Mouse (Mus musculus): ENCODE data around the gene G3bp1.

The G3bp1 gene

DNA sequence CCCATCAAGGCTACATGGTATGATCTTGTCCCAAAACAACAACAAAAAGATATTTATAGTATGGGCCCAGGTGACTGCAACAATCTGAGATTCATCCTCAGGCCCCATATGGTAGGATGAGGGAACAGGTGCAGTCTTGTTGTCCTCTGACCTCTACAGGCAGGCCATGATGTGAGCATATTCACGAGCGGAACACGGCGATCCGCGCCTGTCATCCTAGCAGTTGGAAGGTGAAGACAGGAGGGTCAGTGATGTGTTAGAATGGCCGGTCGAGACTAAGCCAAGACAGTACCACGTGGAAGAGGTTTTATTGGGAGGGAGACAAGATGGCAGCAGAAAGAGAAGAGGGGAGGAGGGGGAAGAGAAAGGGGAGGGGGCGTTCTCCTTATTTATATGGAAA, 4.8 kb upstream of the G3bp1 start:
- DNase-seq (ENCODE audit: low spot score in 2 of 2) = no peak

DNA sequence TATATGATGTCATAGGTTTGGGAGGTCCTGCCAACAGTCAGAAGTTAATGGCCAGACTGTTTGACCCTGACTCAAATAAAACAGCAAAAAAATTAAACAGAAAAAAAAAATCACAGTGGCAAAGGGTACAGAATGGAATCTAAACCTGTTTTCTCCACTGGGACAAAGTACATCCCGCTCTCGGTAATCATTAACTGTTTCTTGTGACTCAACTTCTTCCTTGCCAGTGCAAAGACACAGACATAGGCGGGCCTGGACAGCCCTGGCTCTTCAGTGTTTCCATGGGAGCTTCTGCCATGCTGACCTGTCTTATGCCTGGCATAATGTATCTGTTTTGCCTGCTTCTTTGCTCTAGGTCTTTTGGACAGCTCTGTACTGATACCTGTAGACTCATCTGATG, 4.3 kb upstream of the G3bp1 start:
- no peak for DNase-seq (ENCODE audit: low spot score in 2 of 2)

DNA sequence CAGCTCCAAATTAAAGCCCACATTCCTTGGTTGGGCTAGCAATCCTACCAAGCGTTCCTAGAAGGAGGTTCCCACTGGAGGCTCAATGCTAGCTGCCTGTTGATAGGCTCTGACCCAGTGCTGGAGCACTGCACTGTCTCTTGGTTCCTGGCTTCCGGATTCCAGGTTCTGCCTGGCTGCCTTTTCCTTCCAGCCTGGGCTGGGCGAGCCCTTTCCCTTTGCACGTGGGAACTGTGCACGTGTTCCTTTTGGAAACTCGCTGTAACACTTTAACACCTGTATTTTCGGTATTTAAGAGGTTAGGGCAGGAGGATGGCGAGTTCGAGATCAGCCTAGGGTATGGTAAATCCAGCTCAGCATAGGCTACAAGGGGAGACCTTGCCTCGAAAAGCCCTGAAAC, 1.5 kb upstream of the G3bp1 start:
- DNase-seq (ENCODE audit: low spot score in 2 of 2) = no peak

DNA sequence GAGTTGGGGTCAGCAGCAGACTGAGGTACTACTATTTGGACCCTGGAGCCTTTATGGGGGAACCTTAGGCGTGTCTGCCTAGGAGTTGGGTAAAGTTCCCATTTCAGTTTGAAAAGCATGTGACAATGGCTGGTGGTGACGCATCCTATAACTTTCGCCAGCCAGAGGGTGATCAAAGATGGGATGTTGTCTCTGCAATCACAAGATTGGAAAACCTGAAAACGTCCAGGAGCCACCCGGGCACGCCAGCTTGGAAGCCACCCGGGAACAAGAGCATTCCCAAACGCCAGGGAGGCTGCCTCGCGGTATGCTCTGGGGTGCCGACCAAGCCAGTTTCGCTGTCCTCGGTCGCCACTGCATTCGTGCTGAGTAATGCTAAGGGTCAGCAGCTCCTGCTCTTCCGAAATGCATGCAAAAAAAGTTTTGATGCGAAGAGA, 856 bp upstream of the G3bp1 start:
- no peak for DNase-seq (ENCODE audit: low spot score in 2 of 2)

DNA sequence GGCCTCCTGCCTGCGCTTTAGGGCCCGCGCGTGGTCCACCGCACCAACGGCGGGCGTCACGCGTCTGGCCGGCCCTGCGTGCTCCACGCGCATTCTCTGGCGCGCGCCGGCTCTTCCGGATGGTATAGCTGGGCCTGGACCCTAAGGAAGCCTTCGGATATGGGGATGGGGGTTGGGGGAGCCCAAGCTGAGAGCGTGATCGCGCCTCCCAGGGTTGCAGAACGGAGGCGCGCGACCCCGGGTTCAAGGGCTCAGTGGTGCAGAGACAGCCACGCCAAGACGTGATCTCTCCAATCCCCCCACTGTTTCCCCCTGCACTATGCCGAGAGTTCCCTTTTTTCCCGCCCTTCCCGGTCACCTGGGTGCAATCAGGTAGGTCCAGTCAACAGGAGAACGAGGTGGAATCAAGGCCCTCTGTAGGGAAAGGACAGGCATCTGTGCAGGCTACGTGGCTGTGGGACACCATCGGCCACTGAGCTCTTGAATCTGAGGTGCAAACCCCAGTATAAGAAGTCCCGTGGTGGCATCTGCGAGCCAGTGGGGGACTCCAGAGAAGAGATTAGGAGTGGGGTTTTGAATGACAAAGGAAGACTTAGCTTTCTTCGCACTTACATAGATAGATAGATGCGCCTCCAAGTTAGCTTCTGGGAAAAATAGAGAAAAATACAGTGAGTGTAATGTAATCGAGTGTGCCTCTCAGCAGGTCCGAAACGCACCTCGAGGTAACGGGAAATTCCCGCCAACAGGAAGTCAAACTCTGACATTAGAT, 622 bp downstream of the G3bp1 start:
- DNase-seq (ENCODE audit: low spot score in 2 of 2) = no peak

DNA sequence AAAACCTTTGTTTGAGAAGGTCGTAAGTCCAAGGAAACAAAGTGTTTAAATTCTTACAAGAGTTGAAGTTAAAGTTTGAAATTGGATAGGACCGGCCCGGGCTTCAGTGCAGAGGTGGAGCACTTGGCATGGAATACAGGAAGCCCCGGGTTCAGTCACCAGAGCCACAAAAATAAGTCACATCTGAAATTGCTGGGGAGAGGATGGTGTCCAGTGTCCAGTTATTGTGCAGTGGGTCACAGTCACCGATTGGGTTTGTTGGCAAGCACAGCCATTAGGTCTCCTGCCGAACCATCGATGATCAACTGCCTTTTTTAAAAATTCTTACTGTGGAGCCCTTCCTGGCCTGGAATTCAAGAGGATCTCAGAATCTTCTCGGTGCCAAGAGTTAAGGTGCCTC, 1.3 kb downstream of the G3bp1 start:
- DNase-seq (ENCODE audit: low spot score in 2 of 2) = no peak

DNA sequence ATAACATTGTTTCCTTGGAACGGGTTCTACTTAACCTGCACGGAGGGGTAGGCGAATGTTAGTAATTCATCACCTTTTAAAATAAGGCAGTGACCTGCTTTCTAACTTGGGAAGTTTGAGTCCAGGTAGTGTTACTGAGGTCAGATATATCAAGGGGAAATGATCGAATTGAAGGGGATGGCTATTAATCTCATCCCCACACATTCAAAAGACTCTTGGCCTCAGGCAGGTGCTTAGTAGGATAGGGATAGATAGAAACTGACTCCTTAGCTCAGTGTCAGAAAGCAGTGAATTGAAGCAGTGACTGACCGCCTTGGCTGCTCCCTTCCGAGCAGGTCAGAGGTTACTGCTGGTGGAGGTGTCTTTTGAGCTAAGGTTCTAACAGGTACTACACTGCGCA, 2.0 kb downstream of the G3bp1 start:
- no peak for DNase-seq (ENCODE audit: low spot score in 2 of 2)

DNA sequence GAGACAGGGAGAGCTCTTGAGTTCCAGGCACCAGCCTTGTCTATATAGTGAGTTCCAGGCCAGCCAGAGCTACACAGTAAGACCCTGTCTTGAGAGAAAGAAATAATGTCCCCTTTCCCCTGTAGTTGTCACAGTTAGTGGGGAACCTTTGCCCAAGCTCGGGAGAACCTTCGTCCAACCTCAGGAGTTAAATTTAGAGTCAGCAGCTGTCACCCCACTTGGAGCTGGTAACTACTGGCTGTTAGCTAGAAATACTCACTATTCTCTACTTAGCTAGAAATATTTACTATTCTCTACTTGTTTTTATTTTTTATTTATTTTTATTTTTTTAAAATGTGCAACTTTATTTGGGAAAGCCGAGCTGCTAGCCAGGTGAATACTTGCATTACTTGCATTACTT, 3.7 kb downstream of the G3bp1 start:
- DNase-seq (ENCODE audit: low spot score in 2 of 2) = no peak

DNA sequence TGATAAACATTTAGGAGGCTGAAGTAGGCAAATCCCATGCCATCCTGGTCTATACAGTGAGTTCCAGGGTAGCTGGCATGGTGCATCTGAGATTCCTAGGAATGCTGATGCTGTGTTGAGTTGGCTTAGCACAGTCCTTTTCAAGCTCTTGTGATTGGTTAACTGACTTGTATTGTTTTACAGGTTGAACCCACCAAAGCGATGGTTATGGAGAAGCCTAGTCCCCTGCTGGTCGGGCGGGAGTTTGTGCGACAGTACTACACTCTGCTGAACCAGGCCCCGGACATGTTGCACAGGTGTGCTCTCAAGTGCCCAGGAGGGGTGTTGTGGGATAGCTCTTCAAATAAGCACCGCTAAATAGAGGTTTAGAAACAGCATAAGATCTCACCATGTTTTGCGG, 16.0 kb downstream of the G3bp1 start:
- no peak for DNase-seq (ENCODE audit: low spot score in 2 of 2)

DNA sequence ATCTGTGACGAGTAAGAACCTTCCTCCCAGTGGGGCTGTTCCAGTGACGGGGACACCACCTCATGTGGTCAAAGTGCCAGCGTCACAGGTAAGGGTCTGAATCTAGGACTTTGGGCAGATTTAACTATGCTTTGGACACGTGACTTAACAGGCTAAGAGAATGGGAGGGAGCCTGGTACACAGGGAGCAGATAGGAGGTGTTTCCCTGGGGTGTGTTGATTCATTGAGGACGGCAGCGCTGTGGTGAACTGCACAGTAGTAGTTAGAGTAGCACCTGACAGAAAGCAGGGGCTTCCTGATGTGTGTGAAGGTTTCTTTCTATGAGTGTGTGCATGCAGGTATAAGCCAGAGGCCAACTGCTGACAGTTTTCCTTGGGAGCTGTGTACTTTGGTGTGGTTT, 26.7 kb downstream of the G3bp1 start:
- no peak for DNase-seq (ENCODE audit: low spot score in 2 of 2)

DNA sequence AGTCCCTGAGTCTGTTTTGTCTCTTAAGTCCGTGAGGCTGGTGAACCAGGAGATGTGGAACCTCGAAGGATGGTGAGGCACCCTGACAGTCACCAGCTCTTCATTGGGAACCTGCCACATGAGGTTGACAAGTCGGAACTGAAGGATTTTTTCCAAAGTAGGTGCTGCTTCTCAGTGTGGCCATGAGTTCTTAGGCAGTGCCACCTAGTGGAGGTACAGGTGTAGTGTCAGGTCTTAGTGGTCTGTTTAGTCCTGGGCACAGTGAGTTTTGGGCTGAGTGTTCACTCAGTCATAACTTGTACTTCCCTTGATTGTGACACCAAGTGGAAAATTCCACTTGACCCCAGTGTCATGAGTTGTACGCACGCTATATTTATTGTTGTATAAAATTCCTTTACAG, 28.4 kb downstream of the G3bp1 start:
- DNase-seq (ENCODE audit: low spot score in 2 of 2) = peak in 1 of 2 experiments; percentile 24

DNA sequence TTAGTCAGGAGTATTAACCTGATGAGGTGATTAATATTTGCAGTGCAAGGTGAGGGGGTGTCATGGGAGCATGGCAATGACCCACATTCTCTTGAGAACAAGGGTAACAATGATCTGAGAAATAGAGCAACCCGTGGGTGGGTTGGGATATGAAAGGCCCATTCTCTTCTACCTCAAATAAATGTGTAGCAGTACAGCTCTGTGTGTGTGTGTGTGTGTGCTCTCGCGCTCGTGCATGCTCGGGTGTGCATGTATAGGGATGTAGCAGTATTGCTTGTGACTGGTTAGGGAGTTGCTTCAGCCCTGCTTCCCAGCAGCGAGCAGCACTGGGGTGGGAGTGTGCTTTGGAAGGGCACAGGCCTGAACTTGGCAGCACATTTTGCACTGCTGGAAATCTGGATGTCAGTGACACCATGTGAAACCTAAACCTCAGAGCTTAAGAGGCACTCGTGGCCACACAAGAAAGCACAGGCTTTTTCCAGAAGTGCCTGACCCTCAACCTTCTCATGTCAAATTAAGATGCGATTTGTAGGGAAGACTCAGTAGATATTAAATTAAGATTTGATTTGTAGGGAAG, 32.6 kb downstream of the G3bp1 start:
- DNase-seq (ENCODE audit: low spot score in 2 of 2) = no peak

DNA sequence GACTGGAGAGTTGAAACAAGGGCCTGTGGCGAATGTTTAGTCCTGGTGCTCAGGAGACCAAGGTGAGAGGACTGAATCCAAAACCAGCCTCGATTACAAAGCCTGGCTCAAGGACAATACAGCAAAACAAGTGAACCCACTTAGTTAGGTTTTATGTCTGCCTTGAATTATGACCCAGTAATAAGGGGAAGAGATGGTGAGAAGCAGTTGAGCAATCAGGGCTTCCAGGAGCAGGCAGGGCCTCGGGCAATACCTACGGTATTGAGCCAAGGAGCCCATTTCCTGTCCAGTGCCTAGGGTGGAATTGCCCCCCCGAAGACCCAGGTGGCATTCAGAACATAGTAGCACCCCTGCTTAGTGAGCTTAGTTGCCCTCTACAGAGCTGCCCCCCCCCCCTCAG, 33.4 kb downstream of the G3bp1 start:
- no peak for DNase-seq (ENCODE audit: low spot score in 2 of 2)

DNA sequence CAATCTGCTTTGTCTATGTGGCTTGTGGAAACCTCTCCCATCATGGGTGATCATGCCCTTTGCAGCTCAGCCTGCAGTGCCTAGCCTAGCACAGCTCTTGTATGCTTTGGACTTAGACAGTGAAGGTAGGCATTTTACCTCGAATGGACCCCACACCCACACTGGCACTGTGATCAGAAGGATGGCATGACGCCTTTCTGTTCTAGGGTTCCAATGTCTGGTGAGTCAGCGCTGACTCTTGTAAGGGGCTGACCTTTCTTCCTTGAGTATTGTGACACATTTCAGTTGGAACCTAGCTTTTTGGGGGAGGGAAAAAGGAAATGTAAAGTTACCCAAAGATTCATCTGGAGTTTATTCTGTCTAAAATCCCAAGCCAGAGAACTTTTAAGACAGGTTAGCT, 36.0 kb downstream of the G3bp1 start:
- DNase-seq (ENCODE audit: low spot score in 2 of 2) = no peak

DNA sequence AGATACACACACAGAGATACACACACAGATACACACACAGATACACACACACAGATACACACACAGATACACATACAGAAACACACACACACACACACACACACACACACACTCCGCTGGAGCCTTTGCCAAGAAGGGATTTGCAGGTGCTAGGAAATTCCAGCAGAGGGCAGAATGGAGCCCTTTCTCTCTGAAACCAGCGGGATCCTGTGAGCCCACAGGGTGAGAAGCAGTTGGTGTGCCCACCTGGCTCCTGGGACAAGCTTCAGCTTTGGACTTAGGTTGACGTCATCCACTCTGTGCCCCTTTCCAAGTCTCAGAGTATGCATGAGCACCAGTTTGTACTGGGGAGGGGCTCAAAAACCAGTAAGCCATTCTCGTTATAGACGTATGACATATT, 41.9 kb downstream of the G3bp1 start:
- DNase-seq (ENCODE audit: low spot score in 2 of 2) = no peak

DNA sequence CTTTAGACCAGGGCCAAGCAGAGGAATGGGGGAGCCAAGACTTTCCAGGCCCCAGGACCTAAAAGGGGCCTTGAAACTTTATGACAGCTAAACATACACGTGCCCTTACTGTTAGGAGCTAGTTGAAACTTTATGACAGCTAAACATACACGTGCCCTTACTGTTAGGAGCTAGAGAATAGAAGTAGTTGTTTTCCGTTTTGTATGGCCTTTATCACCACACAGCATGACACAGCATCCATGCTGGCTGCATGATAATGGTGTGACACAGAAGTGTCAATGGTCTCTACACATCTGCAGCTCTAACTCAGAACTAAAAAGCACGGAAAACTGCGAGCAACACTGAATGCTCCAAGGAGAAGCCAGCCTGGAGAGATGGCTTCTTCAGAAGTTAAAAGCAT, 48.2 kb downstream of the G3bp1 start:
- no peak for DNase-seq (ENCODE audit: low spot score in 2 of 2)

DNA sequence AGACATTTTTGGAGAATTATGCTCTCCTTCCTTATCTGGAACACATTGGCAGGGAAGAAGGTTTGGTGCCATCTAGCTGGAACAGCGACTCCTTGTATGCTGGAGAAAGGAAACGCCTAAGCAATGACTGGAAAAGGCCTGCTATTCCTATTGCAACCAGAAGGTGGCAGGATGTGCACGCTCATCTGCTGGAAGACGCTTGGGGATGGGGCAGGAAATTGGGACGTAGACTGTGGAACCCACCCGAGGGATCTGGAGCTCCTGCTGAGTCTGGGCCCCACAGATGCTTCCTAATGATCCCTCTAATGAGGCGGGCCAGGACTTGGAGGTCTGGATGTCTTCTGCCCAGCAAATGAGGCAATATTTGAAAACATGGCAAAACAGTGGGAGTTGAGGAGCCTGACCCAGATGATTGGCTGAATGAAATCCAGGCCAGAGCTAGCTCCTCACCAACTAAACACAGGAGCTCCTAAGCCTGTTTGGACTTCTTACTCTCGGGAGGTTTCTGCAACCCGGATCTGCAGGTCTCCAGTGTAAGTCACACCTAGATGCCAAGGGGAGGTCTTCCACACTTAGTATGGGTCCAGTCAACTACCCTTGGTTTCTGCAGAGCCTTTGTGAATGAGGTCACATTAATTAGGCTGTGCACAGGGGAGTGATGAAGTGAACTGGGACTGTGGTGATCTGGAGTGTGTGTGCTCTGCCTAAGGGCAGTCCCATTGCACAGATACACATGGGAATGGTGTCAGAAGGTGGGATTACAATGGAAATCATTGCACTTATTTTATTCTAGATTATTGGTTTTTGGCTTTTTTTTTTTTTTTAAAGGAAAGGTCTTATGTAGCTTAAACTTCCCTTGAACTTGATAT, 49.6 kb downstream of the G3bp1 start:
- DNase-seq (ENCODE audit: low spot score in 2 of 2) = peak; percentile 47 to 78

DNA sequence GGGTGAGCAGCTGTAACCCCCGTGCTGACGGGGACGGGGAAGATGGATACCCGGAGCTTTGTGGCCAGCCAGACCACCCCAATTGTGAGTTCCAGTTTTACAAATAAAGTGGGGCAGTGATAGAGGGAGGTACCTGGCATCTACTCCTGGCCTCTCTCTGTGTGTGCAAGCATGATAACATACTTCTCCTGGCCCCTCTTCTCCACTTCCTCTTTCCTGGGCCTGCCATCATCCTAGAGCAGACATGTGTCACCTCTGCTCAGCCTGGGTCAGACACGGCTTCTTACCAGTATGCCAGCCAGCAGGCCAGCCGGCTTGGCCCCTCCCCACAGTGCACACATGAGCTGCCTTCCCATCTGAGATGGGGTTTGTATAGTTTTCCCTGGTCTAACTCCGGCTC, 61.3 kb downstream of the G3bp1 start:
- no peak for DNase-seq (ENCODE audit: low spot score in 2 of 2)

DNA sequence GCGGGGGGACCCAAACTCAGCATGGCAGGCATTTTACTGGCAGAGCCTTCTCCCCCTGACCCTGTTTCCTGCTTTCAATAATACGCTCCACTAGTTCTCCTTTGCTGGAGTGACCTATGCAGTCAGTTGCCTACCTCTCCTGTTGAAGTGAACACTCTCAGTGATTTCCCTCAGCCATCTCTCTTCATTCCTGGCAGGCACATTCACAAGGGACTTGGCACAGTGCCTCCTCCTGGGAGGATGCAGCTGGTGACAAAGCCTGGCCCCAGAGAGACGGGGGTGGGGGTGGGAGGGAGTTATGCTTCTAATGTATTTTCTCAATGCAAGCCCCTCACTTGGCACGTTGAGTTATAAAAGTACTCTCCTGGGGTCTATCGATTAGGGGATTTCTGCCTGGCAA, 63.9 kb downstream of the G3bp1 start:
- DNase-seq (ENCODE audit: low spot score in 2 of 2) = peak; percentile 50 to 53

DNA sequence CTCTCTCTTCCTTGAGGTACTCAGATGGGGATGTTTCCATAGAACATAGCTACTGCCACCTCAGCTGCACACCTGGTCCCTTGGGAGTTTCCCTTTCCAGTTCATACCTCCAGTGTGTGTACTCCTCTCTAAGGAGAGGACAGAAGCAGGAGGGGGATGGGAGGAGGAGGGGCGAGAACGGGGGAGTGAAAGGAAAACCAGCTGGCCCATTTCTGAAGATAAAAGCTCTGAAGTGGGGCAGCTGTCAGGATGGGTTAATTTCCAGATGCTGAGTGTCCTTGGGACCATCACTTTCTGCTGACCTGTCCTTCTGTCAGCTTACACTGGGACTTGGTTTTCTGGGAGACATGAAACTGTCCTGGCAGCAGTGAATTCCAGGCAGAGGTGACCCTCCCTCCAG, 65.3 kb downstream of the G3bp1 start:
- DNase-seq (ENCODE audit: low spot score in 2 of 2) = no peak

DNA sequence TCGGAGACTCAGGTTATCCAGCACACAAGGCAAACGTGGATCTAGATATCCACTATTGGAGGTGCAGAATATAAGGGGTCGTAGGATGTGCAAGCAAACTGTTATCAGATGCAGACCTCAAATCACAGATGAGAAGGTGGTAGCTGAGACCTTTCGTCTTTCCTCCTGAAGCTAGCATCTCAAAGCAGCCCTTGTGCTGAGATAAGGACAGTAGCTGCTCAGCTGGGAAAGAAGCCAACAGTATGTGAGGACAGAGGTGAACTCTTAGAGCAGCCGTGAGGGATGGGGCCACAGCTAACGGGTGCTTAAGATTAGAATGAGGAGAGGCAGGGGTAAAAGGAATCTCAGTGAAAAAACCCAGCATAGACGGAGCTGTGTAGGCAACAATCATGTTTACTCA, 72.6 kb downstream of the G3bp1 start:
- no peak for DNase-seq (ENCODE audit: low spot score in 2 of 2)

DNA sequence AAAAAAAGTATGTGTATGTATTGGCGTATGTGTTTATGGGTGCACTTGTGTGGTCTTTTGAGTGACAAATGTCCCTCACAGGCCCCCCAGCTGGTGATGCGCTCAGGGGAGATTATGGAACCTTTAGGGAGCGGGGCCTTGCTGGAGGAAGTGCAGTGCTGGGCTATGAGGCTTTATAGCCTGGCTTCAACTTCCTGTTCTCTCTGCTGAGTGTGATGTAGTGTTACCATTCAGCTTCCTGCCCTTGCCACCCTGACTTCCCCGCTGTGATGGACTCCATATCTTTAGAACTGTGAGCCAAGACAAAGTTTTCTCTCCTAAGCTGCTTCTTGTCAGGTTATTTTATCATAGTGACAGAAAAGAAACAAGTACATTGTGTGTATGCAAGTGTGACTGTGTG, 73.2 kb downstream of the G3bp1 start:
- DNase-seq (ENCODE audit: low spot score in 2 of 2) = no peak

DNA sequence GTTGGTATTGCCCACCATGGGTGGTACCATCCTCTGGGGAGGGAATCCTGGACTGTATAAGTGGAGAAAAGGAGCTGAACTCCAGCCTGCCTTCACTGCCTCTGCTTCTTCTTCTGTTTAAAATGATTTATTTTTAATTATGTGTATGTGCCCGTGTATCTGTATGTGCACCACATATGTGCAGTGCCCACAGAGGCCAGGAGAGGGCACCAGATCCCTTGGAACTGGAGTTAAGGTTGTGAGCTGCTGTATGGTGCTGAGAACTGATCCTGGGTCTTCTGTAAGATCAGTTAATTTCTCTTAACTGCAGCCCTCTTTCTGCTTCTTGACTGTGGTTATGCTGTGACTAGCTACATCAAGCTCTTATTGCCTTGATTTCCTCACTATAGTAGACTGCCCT, 76.2 kb downstream of the G3bp1 start:
- DNase-seq (ENCODE audit: low spot score in 2 of 2) = no peak
